Mouse (Mus musculus): ENCODE data around the gene Itprid2. TPM values are rescaled to one million over a fixed set of nuclear protein-coding genes. Genes with fewer than 3 reads are reported as not detected.

The Itprid2 gene
- total and polyA plus RNA-seq, 3 experiments: 9.0 to 21.5 TPM; not detected in 1

GRCm38 (mm10) chr2:79715925-79716324 is 80.8 kb downstream of the Itprid2 start:
- Histone ChIP-seq H3K27ac (ENCODE audit: control insufficient read depth, low read depth, low read length) (no peak overlapping the region), H3K79me2 (ENCODE audit: control insufficient read depth, insufficient read depth, low read length, poor library complexity) (no peaks in the 10 kb centered on the region), H3K9me3 (replicated peaks; ENCODE audit: insufficient read depth, low read length) (no peaks in the 10 kb centered on the region), H3K4me3 (ENCODE audit: control insufficient read depth in 1 of 2, insufficient read depth in 1 of 2, low read depth in 2 of 2, low read length in 2 of 2) (no peak overlapping the region), H3K9ac (ENCODE audit: control insufficient read depth, low read depth, low read length, poor library complexity, severe bottlenecking) (no peak overlapping the region), H3K4me1 (ENCODE audit: control insufficient read depth in 1 of 2, insufficient read depth in 2 of 2, low read length in 2 of 2) (peaks cover 9 to 11% of the 10 kb centered on the region in 2 experiments), H3K27me3 (ENCODE audit: control insufficient read depth in 1 of 2, insufficient read depth in 2 of 2, low read length in 2 of 2) (no peaks in the 10 kb centered on the region), H3K36me3 (ENCODE audit: control insufficient read depth in 1 of 2, insufficient read depth in 2 of 2, low read length in 2 of 2) (peaks cover 0 to 24% of the 10 kb centered on the region in 2 experiments; a peak in 2 of 4 replicates)
- DNase-seq (ENCODE audit: low read depth, low spot score): no peak
- no peak for TF ChIP-seq ZMIZ1 (IDR thresholded peaks at IDR 0.05; ENCODE audit: low read depth, low read length)
- no peak for TF ChIP-seq TAL1 (IDR thresholded peaks at IDR 0.05; ENCODE audit: low read length)
- no peak for TF ChIP-seq RAD21 (IDR thresholded peaks at IDR 0.05; ENCODE audit: low read depth, low read length)
- TF ChIP-seq SMC3 (IDR thresholded peaks at IDR 0.05; ENCODE audit: low read depth, low read length): no peak
- TF ChIP-seq TCF12 (IDR thresholded peaks at IDR 0.05; ENCODE audit: low read depth, low read length): no peak
- no peak for TF ChIP-seq CTCF (IDR thresholded peaks at IDR 0.05 in 2 of 3, conservative IDR thresholded peaks at IDR 0.05 in 1 of 3; ENCODE audit: control insufficient read depth in 1 of 3, insufficient read depth in 1 of 3, low read depth in 2 of 3, low read length in 3 of 3, poor library complexity in 1 of 3, severe bottlenecking in 1 of 3)
- TF ChIP-seq KAT2A (conservative IDR thresholded peaks at IDR 0.05; ENCODE audit: low read depth, low read length): no peak
- no peak for TF ChIP-seq USF1 (IDR thresholded peaks at IDR 0.05; ENCODE audit: low read depth, low read length)
- no peak for TF ChIP-seq RCOR1 (IDR thresholded peaks at IDR 0.05; ENCODE audit: low read depth, low read length)
- no peak for TF ChIP-seq HCFC1 (IDR thresholded peaks at IDR 0.05; ENCODE audit: low read depth, low read length)

DNA sequence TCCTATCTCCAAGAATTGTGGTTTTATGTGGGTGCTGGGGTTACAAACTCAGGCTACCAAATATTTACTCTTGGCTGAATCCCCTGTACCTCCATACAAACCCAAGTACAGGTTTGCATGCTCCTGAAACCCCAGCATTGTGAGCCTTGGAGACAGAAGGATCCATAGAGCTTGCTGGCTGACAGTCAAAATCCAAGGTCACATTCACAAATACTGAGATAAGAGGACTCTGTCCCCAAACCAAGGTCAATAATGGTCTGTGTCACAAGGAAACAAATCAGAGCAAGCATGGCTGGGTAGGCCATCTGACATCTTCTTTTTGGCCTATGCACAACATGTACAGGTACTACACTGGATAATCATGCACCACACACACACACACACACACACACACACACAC is 82.7 kb downstream of the Itprid2 start:
- DNase-seq (ENCODE audit: low read depth, low spot score): no peak
- Histone ChIP-seq H3K4me3 (ENCODE audit: control insufficient read depth in 1 of 2, insufficient read depth in 1 of 2, low read depth in 2 of 2, low read length in 2 of 2) (no peak overlapping the region), H3K79me2 (ENCODE audit: control insufficient read depth, insufficient read depth, low read length, poor library complexity) (no peaks in the 10 kb centered on the region), H3K4me1 (ENCODE audit: control insufficient read depth in 1 of 2, insufficient read depth in 2 of 2, low read length in 2 of 2) (peaks cover 9 to 12% of the 10 kb centered on the region in 2 experiments), H3K9me3 (replicated peaks; ENCODE audit: insufficient read depth, low read length) (no peaks in the 10 kb centered on the region), H3K27ac (ENCODE audit: control insufficient read depth, low read depth, low read length) (no peak overlapping the region), H3K27me3 (ENCODE audit: control insufficient read depth in 1 of 2, insufficient read depth in 2 of 2, low read length in 2 of 2) (no peaks in the 10 kb centered on the region), H3K9ac (ENCODE audit: control insufficient read depth, low read depth, low read length, poor library complexity, severe bottlenecking) (no peak overlapping the region), H3K36me3 (ENCODE audit: control insufficient read depth in 1 of 2, insufficient read depth in 2 of 2, low read length in 2 of 2) (peaks cover 0 to 28% of the 10 kb centered on the region in 2 experiments; a peak in 2 of 4 replicates)
- TF ChIP-seq JUND (IDR thresholded peaks at IDR 0.05; ENCODE audit: low read depth, low read length): no peak
- TF ChIP-seq TBP (IDR thresholded peaks at IDR 0.05; ENCODE audit: low read depth, low read length): no peak
- TF ChIP-seq ELF1 (IDR thresholded peaks at IDR 0.05; ENCODE audit: low read depth, low read length): no peak
- no peak for TF ChIP-seq KAT2A (conservative IDR thresholded peaks at IDR 0.05; ENCODE audit: low read depth, low read length)
- TF ChIP-seq TAL1 (IDR thresholded peaks at IDR 0.05; ENCODE audit: low read length): no peak
- no peak for TF ChIP-seq NELFE (IDR thresholded peaks at IDR 0.05; ENCODE audit: low read depth, low read length)
- no peak for TF ChIP-seq POLR2AphosphoS5 (IDR thresholded peaks at IDR 0.05; ENCODE audit: borderline replicate concordance, low read depth, low read length)
- TF ChIP-seq CHD1 (IDR thresholded peaks at IDR 0.05; ENCODE audit: low read depth, low read length): no peak
- TF ChIP-seq MYB (IDR thresholded peaks at IDR 0.05; ENCODE audit: low read depth, low read length): no peak
